Mouse (Mus musculus) lung, embryonic 16.5 days (tissue): ENCODE measurements around the gene Zbtb18. TPM values are rescaled to one million over a fixed set of nuclear protein-coding genes. Genes with fewer than 3 reads are reported as not detected.

Experiments
- ATAC-seq: fragments of 200-750 bp; cut with Nextera tagmentation; 2 replicates; pipeline ENCODE4 v1.8.0; 2017; ENCODE audit warnings: low read depth, mild to moderate bottlenecking, moderate library complexity
- H3K27ac ChIP-seq: fragments of 300-500 bp; sonication (generic); 2 replicates; pipeline ENCODE4 v1.5.1; 2014; ENCODE audit warnings: mild to moderate bottlenecking, control low read depth, low read length
- H3K27me3 ChIP-seq: fragments of 300-500 bp; sonication (generic); 2 replicates; pipeline ENCODE4 v1.6.1; 2014; ENCODE audit warnings: low read depth, low read length, mixed read lengths; ENCODE audit not compliant: control insufficient read depth, insufficient read depth
- H3K36me3 ChIP-seq: fragments of 300-500 bp; sonication (generic); 2 replicates; pipeline ENCODE4 v1.6.1; 2014; ENCODE audit warnings: low read length; ENCODE audit not compliant: control insufficient read depth, insufficient read depth
- H3K4me1 ChIP-seq: fragments of 300-500 bp; sonication (generic); replicated peaks from 2 replicates; pipeline ENCODE4 v1.6.1; 2014; ENCODE audit warnings: low read length, mixed read lengths; ENCODE audit not compliant: control insufficient read depth, insufficient read depth
- H3K4me2 ChIP-seq: fragments of 300-500 bp; sonication (generic); 2 replicates; pipeline ENCODE4 v1.6.1; 2014; ENCODE audit warnings: low read depth, low read length, control low read depth
- H3K4me3 ChIP-seq: fragments of 300-500 bp; sonication (generic); 2 replicates; pipeline ENCODE4 v1.5.1; 2014; ENCODE audit warnings: mild to moderate bottlenecking, low read length, control low read depth
- H3K9ac ChIP-seq: fragments of 300-500 bp; sonication (generic); 2 replicates; pipeline ENCODE4 v1.6.1; 2014; ENCODE audit warnings: low read length, control low read depth
- H3K9me3 ChIP-seq: fragments of 300-500 bp; sonication (generic); 2 replicates; pipeline ENCODE4 v1.6.1; 2016; ENCODE audit warnings: low read length; ENCODE audit not compliant: control insufficient read depth
- whole genome bisulfite sequencing: fragments of 180-500 bp; shearing (Covaris S2); extraction: QIAGEN DNeasy Blood & Tissue Kit; methylation state at CpG from one replicate; pipeline ENCODE4 v1.1.7; 2014; 5-methylcytosine and 5-hydroxymethylcytosine counted together
- polyA plus RNA-seq: library from polyadenylated mRNA; unstranded; fragments of >200 nt; fragmentation: Nextera tagmentation; extraction: Ambion mirVana; gene quantifications from 2 replicates; pipeline ENCODE4 v1.2.1, GENCODE M21; 2015

Gene Zbtb18
- polyA plus RNA-seq, 1 experiment from 2014 or later, result 1.6 TPM

DNA sequence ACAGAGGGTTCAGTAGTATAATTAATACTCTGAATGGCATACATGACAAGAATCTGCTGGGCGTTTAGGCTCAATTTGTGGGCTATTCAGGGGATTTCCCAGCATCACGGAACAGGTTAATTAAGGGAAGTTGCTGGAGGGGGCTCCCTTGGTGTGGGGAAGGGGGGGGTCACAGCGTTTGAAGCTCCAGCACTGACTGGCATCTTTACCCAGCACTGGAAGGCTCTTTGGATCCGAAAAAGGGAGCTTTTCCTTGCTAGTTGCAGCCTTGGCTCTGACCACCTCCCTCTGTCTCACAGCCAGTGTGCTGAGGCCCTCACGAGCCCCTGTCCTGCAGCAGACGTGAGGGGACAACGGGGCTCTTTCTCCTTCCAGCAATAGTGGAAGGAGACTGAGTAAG lies 42.5 kb downstream of the Zbtb18 start:
- Histone ChIP-seq H3K9ac (no peak overlapping the region), H3K4me1 (no peaks in the 10 kb centered on the region), H3K4me3 (no peak overlapping the region), H3K4me2 (no peak overlapping the region), H3K27me3 (no peaks in the 10 kb centered on the region), H3K9me3 (no peaks in the 10 kb centered on the region), H3K36me3 (no peaks in the 10 kb centered on the region), H3K27ac (no peak overlapping the region)
- whole genome bisulfite sequencing, result 45% methylated on average over 7 of the region's 7 CpGs
- ATAC-seq, result no peak

DNA sequence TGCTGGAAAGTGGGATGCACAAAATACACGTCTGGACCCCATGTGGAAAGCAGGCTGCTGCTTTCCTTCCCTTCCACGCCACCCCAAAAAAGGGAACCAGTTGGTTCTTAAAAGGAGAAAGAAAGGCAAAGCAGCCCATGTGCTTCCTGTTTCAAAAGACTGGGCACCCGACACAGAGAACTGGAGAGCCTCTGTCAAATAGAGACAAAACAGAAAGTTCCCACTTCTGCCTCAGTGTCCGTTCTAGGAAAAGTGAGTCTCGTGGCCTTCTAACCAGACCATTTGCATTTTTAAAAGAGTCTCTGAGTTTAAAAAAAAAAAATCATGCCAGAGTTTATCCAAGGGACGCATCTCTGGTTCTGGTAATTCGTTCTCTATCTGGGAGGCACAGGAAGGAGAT lies 47.7 kb downstream of the Zbtb18 start:
- Histone ChIP-seq H3K4me3 (no peak overlapping the region), H3K27me3 (no peaks in the 10 kb centered on the region), H3K9me3 (no peaks in the 10 kb centered on the region), H3K4me1 (no peaks in the 10 kb centered on the region), H3K36me3 (no peaks in the 10 kb centered on the region), H3K4me2 (no peak overlapping the region), H3K9ac (no peak overlapping the region), H3K27ac (no peak overlapping the region)
- whole genome bisulfite sequencing, result 59% methylated on average over 7 of the region's 7 CpGs
- no peak for ATAC-seq

DNA sequence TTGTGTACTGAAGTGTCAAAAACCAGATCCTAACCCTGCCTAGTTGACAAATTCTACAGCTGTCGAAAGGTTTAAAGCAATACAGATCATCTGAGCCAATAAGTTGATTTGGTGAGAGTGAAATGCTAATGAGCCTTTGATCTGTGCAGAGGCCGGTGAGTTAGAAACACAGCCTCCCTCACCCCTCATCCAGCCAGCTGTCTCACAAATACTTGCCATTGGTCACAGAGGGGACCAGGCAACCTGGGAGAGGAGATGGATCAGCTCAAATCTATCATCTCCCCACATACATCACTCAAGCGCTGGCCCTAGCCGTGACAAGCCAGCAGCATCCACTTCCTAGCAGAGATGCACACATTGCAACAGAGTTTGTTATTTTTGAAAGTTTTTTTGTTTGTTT lies 48.7 kb downstream of the Zbtb18 start:
- ATAC-seq, result no peak
- no peak overlapping the region for H3K27ac ChIP-seq
- no peak overlapping the region for H3K4me2 ChIP-seq
- WGBS, result 51% methylated on average over 4 of the region's 4 CpGs
- no peaks in the 10 kb centered on the region for H3K27me3 ChIP-seq
- H3K4me1 ChIP-seq, result no peaks in the 10 kb centered on the region
- no peaks in the 10 kb centered on the region for H3K36me3 ChIP-seq
- H3K9me3 ChIP-seq, result no peaks in the 10 kb centered on the region
- H3K4me3 ChIP-seq, result no peak overlapping the region
- H3K9ac ChIP-seq, result no peak overlapping the region

DNA sequence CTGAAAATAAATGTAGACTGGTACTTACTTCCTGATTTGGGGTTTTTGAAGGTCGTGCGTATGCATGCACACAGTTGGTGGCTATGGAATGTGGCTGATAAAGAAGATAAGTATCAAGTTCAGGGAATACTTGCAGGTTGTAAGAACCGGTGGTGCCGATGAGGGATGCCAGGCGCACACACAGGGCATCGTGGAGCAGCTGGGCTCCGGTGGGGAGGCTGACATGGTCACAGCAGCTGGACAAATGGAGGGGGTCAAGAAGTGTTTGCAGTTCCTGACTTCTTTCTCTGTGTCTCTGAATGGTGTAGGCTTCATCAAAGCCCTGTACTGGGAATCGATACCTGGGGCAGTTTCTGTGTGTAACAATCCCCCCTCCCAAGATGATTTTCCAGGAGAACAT lies 49.1 kb downstream of the Zbtb18 start:
- no peak for ATAC-seq
- Histone ChIP-seq H3K9ac (no peak overlapping the region), H3K4me2 (no peak overlapping the region), H3K9me3 (no peaks in the 10 kb centered on the region), H3K36me3 (no peaks in the 10 kb centered on the region), H3K4me1 (no peaks in the 10 kb centered on the region), H3K27me3 (no peaks in the 10 kb centered on the region), H3K27ac (no peak overlapping the region), H3K4me3 (no peak overlapping the region)
- 42% methylated on average over 8 of the region's 8 CpGs for WGBS

DNA sequence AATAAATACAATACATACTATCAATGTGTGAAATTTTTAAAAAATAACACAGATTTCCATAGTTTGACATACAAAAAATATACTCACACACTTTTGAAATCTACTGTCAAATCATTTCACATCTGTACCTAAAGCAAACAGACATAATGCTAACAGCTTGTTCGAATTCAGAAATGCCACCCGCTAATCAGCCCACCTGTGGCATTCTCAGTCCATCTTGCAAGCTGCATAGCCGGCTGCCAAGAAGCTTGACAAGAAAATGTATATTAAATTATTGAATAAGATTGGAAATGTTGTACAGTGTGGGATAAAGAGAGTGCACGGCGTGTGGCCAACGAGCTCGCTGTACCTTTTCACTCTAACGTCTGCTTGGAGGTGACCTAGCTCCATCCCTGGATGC lies 52.2 kb downstream of the Zbtb18 start:
- Histone ChIP-seq H3K4me1 (no peaks in the 10 kb centered on the region), H3K27me3 (no peaks in the 10 kb centered on the region), H3K27ac (no peak overlapping the region), H3K4me2 (no peak overlapping the region), H3K9me3 (no peaks in the 10 kb centered on the region), H3K36me3 (no peaks in the 10 kb centered on the region), H3K4me3 (no peak overlapping the region), H3K9ac (no peak overlapping the region)
- no peak for ATAC-seq
- WGBS, result 82% methylated on average over 8 of the region's 8 CpGs

DNA sequence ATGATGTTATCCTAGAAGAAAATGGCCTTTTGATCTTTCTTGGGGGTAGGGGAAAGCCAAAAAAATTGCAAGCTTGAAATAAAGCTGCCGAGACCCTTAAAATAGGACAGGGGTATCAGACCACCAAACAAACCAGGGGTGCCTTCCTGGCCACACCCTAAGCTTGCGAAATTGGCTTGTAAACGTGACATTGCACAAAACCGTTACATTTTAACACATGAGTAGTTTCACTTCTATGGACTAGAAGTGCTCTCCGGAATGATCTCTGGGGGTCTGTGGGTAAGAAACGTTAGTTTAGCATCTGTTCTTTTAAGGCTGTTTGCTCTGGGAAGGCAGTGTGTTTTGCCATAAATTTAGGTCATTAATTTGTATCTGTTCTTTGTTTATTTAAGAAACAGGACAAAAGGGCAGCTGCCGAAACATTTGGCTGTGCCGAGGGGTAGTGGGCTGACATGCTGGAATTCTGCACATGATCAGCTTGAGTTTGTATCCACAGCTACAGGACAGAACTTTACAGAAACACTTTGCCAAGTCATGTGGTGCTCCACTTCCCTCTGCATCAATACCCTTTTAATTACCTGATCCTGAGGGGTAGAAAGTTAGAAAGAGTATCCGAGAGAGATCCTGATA lies 52.9 kb downstream of the Zbtb18 start:
- ATAC-seq, result no peak
- Histone ChIP-seq H3K4me2 (peak overlapping the region; percentile 40), H3K4me3 (peak overlapping the region; percentile 27)

More for the DNA sequence above, 52.9 kb downstream of the Zbtb18 start:
- H3K9ac ChIP-seq, result no peak overlapping the region
- H3K27me3 ChIP-seq, result no peaks in the 10 kb centered on the region
- H3K4me1 ChIP-seq, result no peaks in the 10 kb centered on the region
- no peak overlapping the region for H3K27ac ChIP-seq
- 37% methylated on average over 9 of the region's 9 CpGs for WGBS
- no peaks in the 10 kb centered on the region for H3K9me3 ChIP-seq
- no peaks in the 10 kb centered on the region for H3K36me3 ChIP-seq

Other genes starting within 250 kb of the Zbtb18 start
- gene Akt3, start 184.1 kb upstream of the Zbtb18 start, polyA plus RNA-seq, result 4.1 and 5.1 TPM in 2 replicates